Mouse (Mus musculus) hindbrain, embryonic 12.5 days (tissue): ENCODE results near the gene Ctnnb1. TPM values are rescaled to one million over a fixed set of nuclear protein-coding genes. Genes with fewer than 3 reads are reported as not detected.

ENCODE experiments used
- ATAC-seq: fragments of 200-750 bp; cut with Nextera tagmentation; 2 replicates; pipeline ENCODE4 v1.8.0; 2017; ENCODE audit warnings: moderate TSS enrichment; ENCODE audit not compliant: low FRiP score
- H3K27ac ChIP-seq: fragments of 300-500 bp; sonication (generic); 2 replicates; pipeline ENCODE4 v1.5.1; 2016; ENCODE audit warnings: mild to moderate bottlenecking
- H3K27me3 ChIP-seq: fragments of 300-500 bp; sonication (generic); 2 replicates; pipeline ENCODE4 v1.6.1; 2016; ENCODE audit warnings: mild to moderate bottlenecking
- H3K36me3 ChIP-seq: fragments of 300-500 bp; sonication (generic); 2 replicates; pipeline ENCODE4 v1.6.1; 2016; ENCODE audit warnings: mild to moderate bottlenecking
- H3K4me1 ChIP-seq: fragments of 300-500 bp; sonication (generic); 2 replicates; pipeline ENCODE4 v1.6.1; 2016
- H3K4me2 ChIP-seq: fragments of 300-500 bp; sonication (generic); replicated peaks from 2 replicates; pipeline ENCODE4 v1.6.1; 2016; ENCODE audit warnings: mild to moderate bottlenecking
- H3K4me3 ChIP-seq: fragments of 300-500 bp; sonication (generic); 2 replicates; pipeline ENCODE4 v1.5.1; 2016; ENCODE audit warnings: mild to moderate bottlenecking
- H3K9ac ChIP-seq: fragments of 300-500 bp; sonication (generic); 2 replicates; pipeline ENCODE4 v1.6.1; 2016; ENCODE audit warnings: mild to moderate bottlenecking, moderate library complexity
- H3K9me3 ChIP-seq: fragments of 300-500 bp; sonication (generic); replicated peaks from 2 replicates; pipeline ENCODE4 v1.6.1; 2016; ENCODE audit warnings: mild to moderate bottlenecking
- WGBS: fragments of 180-500 bp; shearing (Covaris S2); methylation state at CpG from one replicate; pipeline ENCODE4 v1.1.7; 2016; 5-methylcytosine and 5-hydroxymethylcytosine counted together
- polyA plus RNA-seq: library from polyadenylated mRNA; unstranded; fragments of >200 nt; fragmentation: Nextera tagmentation; extraction: Ambion mirVana; gene quantifications from 2 replicates; pipeline ENCODE4 v1.2.1, GENCODE M21; 2016

Ctnnb1 gene
- polyA plus RNA-seq, 1 experiment from 2014 or later = 677 TPM

- WGBS = 91% methylated on average over 12 of the region's 12 CpGs
- Histone ChIP-seq H3K9ac (no peak overlapping the region), H3K4me3 (no peak overlapping the region), H3K4me2 (no peak overlapping the region), H3K9me3 (no peaks in the 10 kb centered on the region), H3K27me3 (no peaks in the 10 kb centered on the region), H3K27ac (no peak overlapping the region), H3K36me3 (peaks cover 58% of the 10 kb centered on the region), H3K4me1 (peaks cover 14% of the 10 kb centered on the region)
- ATAC-seq = no peak
These were observed 21.7 kb downstream of the Ctnnb1 start for GRCm38 (mm10) chr9:120950761-120951160.

GRCm38 (mm10) chr9:120951947-120952346 lies 22.9 kb downstream of the Ctnnb1 start:
- Histone ChIP-seq H3K9me3 (no peaks in the 10 kb centered on the region), H3K27me3 (no peaks in the 10 kb centered on the region), H3K27ac (no peak overlapping the region), H3K36me3 (peaks cover 70% of the 10 kb centered on the region), H3K4me2 (no peak overlapping the region), H3K4me3 (no peak overlapping the region), H3K9ac (no peak overlapping the region), H3K4me1 (peaks cover 9% of the 10 kb centered on the region; the same call in 1 of the 2 replicates)
- 92% methylated on average over 3 of the region's 3 CpGs for WGBS
- no peak for ATAC-seq

- Histone ChIP-seq H3K27me3 (no peaks in the 10 kb centered on the region), H3K4me2 (no peak overlapping the region), H3K27ac (no peak overlapping the region), H3K36me3 (peaks cover 100% of the 10 kb centered on the region), H3K9me3 (no peaks in the 10 kb centered on the region), H3K4me3 (no peak overlapping the region), H3K9ac (no peak overlapping the region), H3K4me1 (peaks cover 3% of the 10 kb centered on the region; the same call in 1 of the 2 replicates)
- no peak for ATAC-seq
- 90% methylated on average over 5 of the region's 5 CpGs for WGBS
These were observed 29.0 kb downstream of the Ctnnb1 start for GRCm38 (mm10) chr9:120958051-120958450.

- Histone ChIP-seq H3K4me2 (no peak overlapping the region), H3K4me3 (no peak overlapping the region), H3K9me3 (no peaks in the 10 kb centered on the region), H3K27me3 (no peaks in the 10 kb centered on the region), H3K27ac (no peak overlapping the region), H3K36me3 (peaks cover 99% of the 10 kb centered on the region), H3K4me1 (peaks cover 3% of the 10 kb centered on the region; the same call in 1 of the 2 replicates), H3K9ac (no peak overlapping the region)
- 87% methylated on average over 6 of the region's 6 CpGs for WGBS
- ATAC-seq = no peak
These were observed 29.5 kb downstream of the Ctnnb1 start for GRCm38 (mm10) chr9:120958560-120958959.

- no peak overlapping the region for H3K4me3 ChIP-seq
- ATAC-seq = no peak
- H3K4me1 ChIP-seq = peaks cover 3% of the 10 kb centered on the region; the same call in 1 of the 2 replicates
- no peak overlapping the region for H3K9ac ChIP-seq
- 89% methylated on average over 4 of the region's 4 CpGs for WGBS
- no peak overlapping the region for H3K4me2 ChIP-seq
- no peaks in the 10 kb centered on the region for H3K9me3 ChIP-seq
- no peak overlapping the region for H3K27ac ChIP-seq
- no peaks in the 10 kb centered on the region for H3K27me3 ChIP-seq
- H3K36me3 ChIP-seq = peaks cover 99% of the 10 kb centered on the region
These were observed 30.2 kb downstream of the Ctnnb1 start for GRCm38 (mm10) chr9:120959225-120959624.

- no peak overlapping the region for H3K27ac ChIP-seq
- peaks cover 3% of the 10 kb centered on the region; the same call in 1 of the 2 replicates for H3K4me1 ChIP-seq
- no peak for ATAC-seq
- H3K4me2 ChIP-seq = no peak overlapping the region
- 78% methylated on average over 4 of the region's 4 CpGs for WGBS
- no peak overlapping the region for H3K9ac ChIP-seq
- H3K36me3 ChIP-seq = peaks cover 99% of the 10 kb centered on the region
- H3K4me3 ChIP-seq = no peak overlapping the region
- H3K9me3 ChIP-seq = no peaks in the 10 kb centered on the region
- H3K27me3 ChIP-seq = no peaks in the 10 kb centered on the region
These were observed 31.6 kb downstream of the Ctnnb1 start for GRCm38 (mm10) chr9:120960611-120961010.

- 85% methylated on average over 3 of the region's 3 CpGs for WGBS
- no peak for ATAC-seq
- H3K4me2 ChIP-seq = no peak overlapping the region
- H3K27ac ChIP-seq = no peak overlapping the region
- no peak overlapping the region for H3K4me3 ChIP-seq
- H3K4me1 ChIP-seq = peaks cover 3% of the 10 kb centered on the region; the same call in 1 of the 2 replicates
- no peaks in the 10 kb centered on the region for H3K9me3 ChIP-seq
- H3K27me3 ChIP-seq = no peaks in the 10 kb centered on the region
- peaks cover 99% of the 10 kb centered on the region for H3K36me3 ChIP-seq
- H3K9ac ChIP-seq = no peak overlapping the region
These were observed 32.5 kb downstream of the Ctnnb1 start for GRCm38 (mm10) chr9:120961466-120961865.

GRCm38 (mm10) chr9:120961969-120962700 lies 33.1 kb downstream of the Ctnnb1 start:
- Histone ChIP-seq H3K27me3 (no peaks in the 10 kb centered on the region), H3K4me1 (peaks cover 3% of the 10 kb centered on the region; the same call in 1 of the 2 replicates), H3K9ac (no peak overlapping the region), H3K36me3 (peaks cover 99% of the 10 kb centered on the region), H3K4me2 (no peak overlapping the region), H3K27ac (0 out of 2 replicates have a peak overlapping the region, but pooled peaks have one; percentile 19), H3K9me3 (no peaks in the 10 kb centered on the region), H3K4me3 (no peak overlapping the region)
- no peak for ATAC-seq
- WGBS = 84% methylated on average over 3 of the region's 3 CpGs

GRCm38 (mm10) chr9:120963104-120963503 lies 34.1 kb downstream of the Ctnnb1 start:
- Histone ChIP-seq H3K9me3 (no peaks in the 10 kb centered on the region), H3K9ac (no peak overlapping the region), H3K4me3 (no peak overlapping the region), H3K4me1 (peaks cover 3% of the 10 kb centered on the region; the same call in 1 of the 2 replicates), H3K27ac (no peak overlapping the region), H3K36me3 (peaks cover 96% of the 10 kb centered on the region), H3K4me2 (no peak overlapping the region), H3K27me3 (no peaks in the 10 kb centered on the region)
- 98% methylated on average over 4 of the region's 4 CpGs for WGBS
- ATAC-seq = no peak

- no peak overlapping the region for H3K4me3 ChIP-seq
- WGBS = 86% methylated on average over 3 of the region's 3 CpGs
- no peaks in the 10 kb centered on the region for H3K27me3 ChIP-seq
- H3K36me3 ChIP-seq = peaks cover 96% of the 10 kb centered on the region
- H3K4me1 ChIP-seq = peaks cover 3% of the 10 kb centered on the region; the same call in 1 of the 2 replicates
- H3K9me3 ChIP-seq = no peaks in the 10 kb centered on the region
- H3K4me2 ChIP-seq = no peak overlapping the region
- H3K27ac ChIP-seq = no peak overlapping the region
- ATAC-seq = no peak
- no peak overlapping the region for H3K9ac ChIP-seq
These were observed 34.7 kb downstream of the Ctnnb1 start for GRCm38 (mm10) chr9:120963720-120964119.

GRCm38 (mm10) chr9:120964224-120964623 lies 35.2 kb downstream of the Ctnnb1 start:
- no peak for ATAC-seq
- H3K36me3 ChIP-seq = peaks cover 96% of the 10 kb centered on the region
- WGBS = 87% methylated on average over 5 of the region's 5 CpGs

GRCm38 (mm10) chr9:120965007-120965406 lies 36.0 kb downstream of the Ctnnb1 start:
- no peak overlapping the region for H3K9ac ChIP-seq
- ATAC-seq = no peak
- H3K27me3 ChIP-seq = no peaks in the 10 kb centered on the region
- H3K36me3 ChIP-seq = peaks cover 94% of the 10 kb centered on the region
- H3K4me3 ChIP-seq = no peak overlapping the region
- H3K4me1 ChIP-seq = peaks cover 3% of the 10 kb centered on the region; the same call in 1 of the 2 replicates
- WGBS = 86% methylated on average over 10 of the region's 10 CpGs
- no peaks in the 10 kb centered on the region for H3K9me3 ChIP-seq
- no peak overlapping the region for H3K4me2 ChIP-seq
- H3K27ac ChIP-seq = no peak overlapping the region; the same call in 1 of the 2 replicates

More at GRCm38 (mm10) chr9:120964224-120964623, 35.2 kb downstream of the Ctnnb1 start:
- no peak overlapping the region for H3K9ac ChIP-seq
- no peaks in the 10 kb centered on the region for H3K9me3 ChIP-seq
- H3K27me3 ChIP-seq = no peaks in the 10 kb centered on the region
- no peak overlapping the region for H3K4me2 ChIP-seq
- H3K4me3 ChIP-seq = no peak overlapping the region
- H3K27ac ChIP-seq = no peak overlapping the region
- peaks cover 3% of the 10 kb centered on the region; the same call in 1 of the 2 replicates for H3K4me1 ChIP-seq
